Comparison of ENCODE assay signal across 8 mouse cellular contexts in the genomic region with DNA sequence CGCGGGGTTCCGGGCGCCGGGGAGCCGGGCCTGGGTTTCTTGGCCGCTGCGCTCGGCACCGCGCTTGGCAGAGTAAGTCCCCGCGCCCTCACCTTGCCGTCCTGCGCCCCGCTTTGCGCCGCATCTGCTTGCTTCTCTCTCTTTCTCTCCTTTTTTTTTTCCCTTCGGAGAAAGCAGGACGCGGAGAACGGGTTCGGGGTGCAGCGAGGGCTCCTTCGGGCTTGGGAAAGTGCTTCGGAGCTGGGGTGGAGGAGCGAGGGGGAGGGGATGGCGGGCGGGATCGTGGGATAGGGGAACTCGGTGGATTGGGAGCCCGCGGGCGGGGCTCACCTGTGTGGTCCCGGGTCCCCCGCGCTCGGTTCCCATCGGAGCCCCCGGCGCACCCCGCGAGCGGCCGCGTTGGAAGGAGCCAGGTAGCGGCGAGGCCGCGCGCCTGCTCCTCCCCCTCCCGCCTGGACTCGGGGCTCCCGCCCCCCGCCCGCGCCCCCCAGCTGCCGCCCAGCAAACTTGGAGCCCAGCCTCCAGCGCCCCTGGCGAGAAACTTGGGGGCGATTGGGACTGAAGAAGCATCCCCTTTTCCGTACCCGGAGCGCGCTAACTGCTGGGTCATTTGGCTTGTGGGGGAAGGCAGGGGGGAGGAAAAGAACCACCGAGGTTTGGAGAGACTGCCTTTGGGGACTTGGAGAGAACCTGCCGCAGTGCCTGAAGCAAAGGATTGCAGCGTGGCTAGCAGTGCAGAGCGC. TPM values are rescaled to one million over a fixed set of nuclear protein-coding genes. Genes with fewer than 3 reads are reported as not detected.
DNase-seq lines count a peak whose midpoint lies in the region; ATAC-seq and TF ChIP-seq lines count a peak whose summit lies in the region.

No protein-coding gene starts in this region.

- peak overlapping the region; percentile 95 for H3K4me3 ChIP-seq in embryonic fibroblast, embryonic 13.5 days (ENCODE audit: insufficient read depth, low read length)
- peak overlapping the region; percentile 86 for H3K4me3 ChIP-seq in hindbrain, embryonic 14.5 days (replicated peaks; ENCODE audit: low read length)
- peak overlapping the region; percentile 97 to 98 for H3K4me3 ChIP-seq in liver, embryonic 14.5 days (ENCODE audit: insufficient read depth in 1 of 2, low read depth in 2 of 2, low read length in 2 of 2)
- H3K4me3 ChIP-seq in neural tube, embryonic 12.5 days, result peak overlapping the region; percentile 78

- TF ChIP-seq EP300 in liver, embryonic 14.5 days (IDR thresholded peaks at IDR 0.05; ENCODE audit: low read depth), result no peak

- peak overlapping the region; percentile 96 for H3K27ac ChIP-seq in embryonic fibroblast, embryonic 13.5 days (ENCODE audit: insufficient read depth, low read length)
- peak overlapping the region; percentile 94 for H3K27ac ChIP-seq in hindbrain, embryonic 14.5 days
- peak overlapping the region; percentile 92 for H3K27ac ChIP-seq in liver, embryonic 14.5 days
- H3K27ac ChIP-seq in neural tube, embryonic 12.5 days, result peak overlapping the region; percentile 74

- no peak for TF ChIP-seq POLR2A in embryonic fibroblast, embryonic 13.5 days (IDR thresholded peaks at IDR 0.05; ENCODE audit: low read depth, low read length)

- no peaks in the 10 kb centered on the region for H3K9me3 ChIP-seq in hindbrain, embryonic 14.5 days (ENCODE audit: control insufficient read depth, low read length)
- H3K9me3 ChIP-seq in liver, embryonic 14.5 days (ENCODE audit: control insufficient read depth, low read length), result no peaks in the 10 kb centered on the region
- 0 out of 2 replicates have a peak, but pooled peaks cover 5% of the 10 kb centered on the region for H3K9me3 ChIP-seq in neural tube, embryonic 12.5 days

- peaks cover 5% of the 10 kb centered on the region for H3K4me1 ChIP-seq in embryonic fibroblast, embryonic 13.5 days (ENCODE audit: control insufficient read depth, insufficient read depth, low read length)
- peaks cover 25% of the 10 kb centered on the region for H3K4me1 ChIP-seq in hindbrain, embryonic 14.5 days (replicated peaks; ENCODE audit: control insufficient read depth, insufficient read depth, low read length)
- H3K4me1 ChIP-seq in liver, embryonic 14.5 days (replicated peaks; ENCODE audit: control insufficient read depth in 2 of 2, insufficient read depth in 2 of 2, low read length in 1 of 2), result peaks cover 41 to 42% of the 10 kb centered on the region in 2 experiments
- H3K4me1 ChIP-seq in neural tube, embryonic 12.5 days, result peaks cover 28% of the 10 kb centered on the region

- H3K36me3 ChIP-seq in hindbrain, embryonic 14.5 days (replicated peaks; ENCODE audit: control insufficient read depth, insufficient read depth), result no peaks in the 10 kb centered on the region
- H3K36me3 ChIP-seq in liver, embryonic 14.5 days (replicated peaks; ENCODE audit: control insufficient read depth, insufficient read depth, low read depth), result peaks cover 5% of the 10 kb centered on the region; the same call in 1 of the 2 replicates
- no peaks in the 10 kb centered on the region for H3K36me3 ChIP-seq in neural tube, embryonic 12.5 days

- peak overlapping the region; percentile 93 for H3K9ac ChIP-seq in hindbrain, embryonic 14.5 days
- peak overlapping the region; percentile 100 for H3K9ac ChIP-seq in liver, embryonic 14.5 days (replicated peaks)
- H3K9ac ChIP-seq in neural tube, embryonic 12.5 days, result peak overlapping the region; percentile 89

- H3K27me3 ChIP-seq in hindbrain, embryonic 14.5 days (ENCODE audit: control insufficient read depth, insufficient read depth, low read length), result no peaks in the 10 kb centered on the region
- H3K27me3 ChIP-seq in liver, embryonic 14.5 days (ENCODE audit: control insufficient read depth, insufficient read depth, low read length), result peaks cover 6% of the 10 kb centered on the region; the same call in 1 of the 2 replicates
- no peaks in the 10 kb centered on the region for H3K27me3 ChIP-seq in neural tube, embryonic 12.5 days (replicated peaks)

- TF ChIP-seq CTCF in embryonic fibroblast, embryonic 13.5 days (IDR thresholded peaks at IDR 0.05; ENCODE audit: borderline replicate concordance, insufficient read depth, low read length), result no peak
- peak; percentile 23; the same call in 1 of the 2 replicates for TF ChIP-seq CTCF in liver, embryonic 14.5 days (IDR thresholded peaks at IDR 0.05; ENCODE audit: low read depth)

- peak; percentile 12 to 28 for DNase-seq in left cerebral cortex, adult 18-20 months (ENCODE audit: low spot score in 2 of 2)
- DNase-seq in left cerebral cortex, adult 11 months (ENCODE audit: low spot score), result no peak
- peak; percentile 66 for DNase-seq in adrenal gland, postnatal 10 days
- DNase-seq in hindbrain, embryonic 14.5 days (ENCODE audit: low spot score), result peak; percentile 62
- no peak for DNase-seq in liver, embryonic 14.5 days (ENCODE audit: low read depth in 3 of 3, low spot score in 3 of 3)
- DNase-seq in thymus, postnatal 36 days, result peak; percentile 79 to 82

- WGBS in hindbrain, embryonic 14.5 days, result under 1% methylated on average over 42 of the region's 69 CpGs
- under 1% methylated on average over 63 of the region's 69 CpGs for WGBS in liver, embryonic 14.5 days (ENCODE audit: insufficient replicate concordance)
- under 1% methylated on average over 69 of the region's 69 CpGs for WGBS in neural tube, embryonic 12.5 days

- peak; percentile 21; the same call in 1 of the 2 replicates for ATAC-seq in hindbrain, embryonic 14.5 days (ENCODE audit: low FRiP score)
- ATAC-seq in liver, embryonic 14.5 days (ENCODE audit: insufficient read depth), result no peak
- no peak; the same call in 1 of the 2 replicates for ATAC-seq in neural tube, embryonic 12.5 days (ENCODE audit: low FRiP score, low read depth)

- peak overlapping the region; percentile 84 for H3K4me2 ChIP-seq in hindbrain, embryonic 14.5 days (replicated peaks)
- H3K4me2 ChIP-seq in liver, embryonic 14.5 days (ENCODE audit: low read depth), result peak overlapping the region; percentile 88
- H3K4me2 ChIP-seq in neural tube, embryonic 12.5 days (replicated peaks), result peak overlapping the region; percentile 83

RNA-seq across cellular contexts. Expression of a gene that starts 0.7 kb away (rescaled TPM):
- 10 to 100 TPM; 32.0 to 33.4 TPM for total RNA-seq in left cerebral cortex, adult 18-20 months (2021)
- total RNA-seq in adrenal gland, postnatal 10 days (2021), result 10 to 100 TPM; 77.3 to 79.8 TPM
- polyA plus RNA-seq in embryonic fibroblast, embryonic 13.5 days (2011; ENCODE audit: insufficient read length, low read depth, missing spikeins), result 105 and 107 TPM in 2 replicates
- polyA plus RNA-seq in hindbrain, embryonic 14.5 days (2014; fragmentation: Nextera tagmentation; extraction: Ambion mirVana), result 24.3 and 25.8 TPM in 2 replicates
- polyA plus RNA-seq in liver, embryonic 14.5 days (2012; rRNA removed), result 34.2 and 42.8 TPM in 2 replicates
- polyA plus RNA-seq in liver, embryonic 14.5 days (2014; fragmentation: Nextera tagmentation; extraction: Ambion mirVana), result 69.8 and 83.9 TPM in 2 replicates
- polyA plus RNA-seq in neural tube, embryonic 12.5 days (2016; fragmentation: Nextera tagmentation; extraction: Ambion mirVana), result 27.7 and 34.8 TPM in 2 replicates

Comparison
In these comparisons a context has a peak if more than half of its experiments do, and no peak if none do; other contexts are left out.
1. DNase-seq: peak in left cerebral cortex, adult 18-20 months (2 of 2), adrenal gland, postnatal 10 days (single experiment), hindbrain, embryonic 14.5 days (single experiment) and thymus, postnatal 36 days (2 of 2); none in left cerebral cortex, adult 11 months (single experiment) and liver, embryonic 14.5 days (0 of 3).
2. Peak in every context shown above with its lines, with median percentiles within 50 percentile points of each other: H3K27ac ChIP-seq, H3K4me3 ChIP-seq, H3K4me2 ChIP-seq and H3K9ac ChIP-seq.